ENCODE assay signal across 8 mouse cellular contexts in the genomic region with DNA sequence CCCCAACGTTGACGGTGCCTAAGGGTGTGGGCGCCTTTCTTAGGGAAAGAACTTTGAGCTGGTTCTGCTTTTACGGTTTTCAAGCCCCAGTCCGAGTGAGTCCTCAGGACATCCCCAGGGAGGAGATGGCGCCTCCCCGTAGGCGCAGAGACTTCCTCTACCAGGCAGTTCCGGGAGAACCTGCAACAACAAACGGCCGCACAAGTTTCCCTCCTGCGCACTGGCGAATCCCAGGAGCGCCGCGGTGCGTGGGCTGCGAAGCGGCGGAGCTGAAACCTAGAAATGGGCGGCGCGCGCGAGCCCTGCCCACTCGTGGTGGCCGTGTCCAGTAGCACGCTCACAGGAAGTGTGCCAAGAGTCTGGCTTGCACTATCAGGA. TPM values are rescaled to one million over a fixed set of nuclear protein-coding genes. Genes with fewer than 3 reads are reported as not detected.
DNase-seq lines count a peak whose midpoint lies in the region; ATAC-seq and TF ChIP-seq lines count a peak whose summit lies in the region.

No protein-coding gene starts in this region.

- no peak overlapping the region for H3K27ac ChIP-seq in embryonic facial prominence, embryonic 11.5 days (replicated peaks; ENCODE audit: low read depth, low read length)
- H3K27ac ChIP-seq in heart, adult 2 months = peak overlapping the region; percentile 40; the same call in 1 of the 2 replicates
- H3K27ac ChIP-seq in limb, embryonic 13.5 days = no peak overlapping the region
- H3K27ac ChIP-seq in midbrain, embryonic 11.5 days (ENCODE audit: low read depth, low read length) = no peak overlapping the region
- peak overlapping the region; percentile 94 for H3K27ac ChIP-seq in small intestine, adult 2 months (ENCODE audit: insufficient read depth, low read depth, low read length)

- no peaks in the 10 kb centered on the region for H3K9me3 ChIP-seq in embryonic facial prominence, embryonic 11.5 days (replicated peaks; ENCODE audit: control insufficient read depth, low read length)
- no peaks in the 10 kb centered on the region for H3K9me3 ChIP-seq in limb, embryonic 13.5 days
- no peaks in the 10 kb centered on the region for H3K9me3 ChIP-seq in midbrain, embryonic 11.5 days (ENCODE audit: control insufficient read depth, low read length)

- peaks cover 28% of the 10 kb centered on the region for H3K27me3 ChIP-seq in embryonic facial prominence, embryonic 11.5 days (ENCODE audit: control insufficient read depth, insufficient read depth, low read length)
- H3K27me3 ChIP-seq in heart, adult 2 months (ENCODE audit: control insufficient read depth, insufficient read depth, low read length) = no peaks in the 10 kb centered on the region
- peaks cover 75% of the 10 kb centered on the region for H3K27me3 ChIP-seq in limb, embryonic 13.5 days
- peaks cover 37% of the 10 kb centered on the region for H3K27me3 ChIP-seq in midbrain, embryonic 11.5 days (ENCODE audit: control insufficient read depth, insufficient read depth, low read length)
- no peaks in the 10 kb centered on the region for H3K27me3 ChIP-seq in small intestine, adult 2 months (ENCODE audit: control insufficient read depth, insufficient read depth, low read length)

- H3K79me2 ChIP-seq in heart, adult 2 months (replicated peaks; ENCODE audit: control insufficient read depth, insufficient read depth, low read length) = no peaks in the 10 kb centered on the region

- WGBS in embryonic facial prominence, embryonic 11.5 days = 1% methylated on average over 28 of the region's 28 CpGs
- under 1% methylated on average over 28 of the region's 28 CpGs for WGBS in heart, adult 2 months
- 1% methylated on average over 28 of the region's 28 CpGs for WGBS in limb, embryonic 13.5 days
- WGBS in midbrain, embryonic 11.5 days = under 1% methylated on average over 28 of the region's 28 CpGs
- under 1% methylated on average over 28 of the region's 28 CpGs for WGBS in small intestine, adult 2 months

- intact Hi-C loops in heart, adult 2 months (cut with DNase I) = loop anchor here (5.0 kb wide), 1 partner anchor 75 kb away; no protein-coding TSS in a partner anchor

- peaks cover 7% of the 10 kb centered on the region for H3K4me1 ChIP-seq in embryonic facial prominence, embryonic 11.5 days (ENCODE audit: control insufficient read depth, insufficient read depth, low read length)
- H3K4me1 ChIP-seq in heart, adult 2 months (ENCODE audit: control insufficient read depth, insufficient read depth, low read length) = no peaks in the 10 kb centered on the region
- peaks cover 32% of the 10 kb centered on the region for H3K4me1 ChIP-seq in limb, embryonic 13.5 days
- peaks cover 14% of the 10 kb centered on the region for H3K4me1 ChIP-seq in midbrain, embryonic 11.5 days (ENCODE audit: control insufficient read depth, insufficient read depth, low read length)
- H3K4me1 ChIP-seq in small intestine, adult 2 months (ENCODE audit: control insufficient read depth, insufficient read depth, insufficient read length, low read length) = peaks cover 9% of the 10 kb centered on the region

- ATAC-seq in embryonic facial prominence, embryonic 11.5 days (replicated peaks; ENCODE audit: insufficient number of reproducible peaks, low FRiP score, low TSS enrichment, low read depth) = no peak
- no peak for ATAC-seq in limb, embryonic 13.5 days (ENCODE audit: low FRiP score, low read depth)
- ATAC-seq in midbrain, embryonic 11.5 days (ENCODE audit: low FRiP score) = no peak

- DNase-seq in brain, adult 2 months (ENCODE audit: low read depth, low spot score) = peak; percentile 79
- peak; percentile 46 for DNase-seq in embryonic facial prominence, embryonic 11.5 days (ENCODE audit: low spot score)
- peak; percentile 72 to 79 for DNase-seq in heart, adult 2 months
- DNase-seq in kidney, adult 11 months = peak; percentile 62
- DNase-seq in midbrain, embryonic 11.5 days (ENCODE audit: low spot score, missing footprints) = peak; percentile 94
- DNase-seq in spleen, postnatal 10 days (ENCODE audit: low spot score in 2 of 2) = no peak

- H3K4me2 ChIP-seq in embryonic facial prominence, embryonic 11.5 days (ENCODE audit: low read depth, low read length) = peak overlapping the region; percentile 92
- H3K4me2 ChIP-seq in limb, embryonic 13.5 days (replicated peaks) = peak overlapping the region; percentile 94
- peak overlapping the region; percentile 83 for H3K4me2 ChIP-seq in midbrain, embryonic 11.5 days

- peak overlapping the region; percentile 49 for H3K4me3 ChIP-seq in embryonic facial prominence, embryonic 11.5 days (ENCODE audit: low read depth, low read length)
- H3K4me3 ChIP-seq in heart, adult 2 months = peak overlapping the region; percentile 55
- peak overlapping the region; percentile 47 for H3K4me3 ChIP-seq in limb, embryonic 13.5 days
- H3K4me3 ChIP-seq in midbrain, embryonic 11.5 days (ENCODE audit: low read depth, low read length) = peak overlapping the region; percentile 35
- H3K4me3 ChIP-seq in small intestine, adult 2 months (ENCODE audit: low read depth, low read length) = peak overlapping the region; percentile 91

- peak overlapping the region; percentile 43 for H3K9ac ChIP-seq in embryonic facial prominence, embryonic 11.5 days (replicated peaks; ENCODE audit: low read length)
- peak overlapping the region; percentile 13 for H3K9ac ChIP-seq in heart, adult 2 months (ENCODE audit: low read depth, low read length)
- H3K9ac ChIP-seq in limb, embryonic 13.5 days = peak overlapping the region; percentile 51; the same call in 1 of the 2 replicates
- H3K9ac ChIP-seq in midbrain, embryonic 11.5 days (ENCODE audit: low read length) = peak overlapping the region; percentile 32; the same call in 1 of the 2 replicates

- no peaks in the 10 kb centered on the region for H3K36me3 ChIP-seq in embryonic facial prominence, embryonic 11.5 days (replicated peaks; ENCODE audit: control insufficient read depth, insufficient read depth, low read depth, low read length)
- no peaks in the 10 kb centered on the region for H3K36me3 ChIP-seq in heart, adult 2 months (ENCODE audit: control insufficient read depth, insufficient read depth, low read length)
- H3K36me3 ChIP-seq in limb, embryonic 13.5 days = no peaks in the 10 kb centered on the region
- H3K36me3 ChIP-seq in midbrain, embryonic 11.5 days (ENCODE audit: control insufficient read depth, insufficient read depth, low read length) = no peaks in the 10 kb centered on the region
- H3K36me3 ChIP-seq in small intestine, adult 2 months (ENCODE audit: control insufficient read depth, insufficient read depth, low read length) = peaks cover 25% of the 10 kb centered on the region

- TF ChIP-seq CTCF in heart, adult 2 months (IDR thresholded peaks at IDR 0.05) = peak; percentile 27
- TF ChIP-seq CTCF in small intestine, adult 2 months (IDR thresholded peaks at IDR 0.05; ENCODE audit: extremely low read depth, insufficient read length, insufficient replicate concordance, low read depth, low read length) = no peak

- TF ChIP-seq EP300 in heart, adult 2 months (IDR thresholded peaks at IDR 0.05; ENCODE audit: insufficient read depth, low read depth, low read length) = no peak

- peak; percentile 59; the same call in 1 of the 2 replicates for TF ChIP-seq POLR2A in heart, adult 2 months (IDR thresholded peaks at IDR 0.05; ENCODE audit: insufficient read depth, low read depth, low read length)
- peak; percentile 84 for TF ChIP-seq POLR2A in small intestine, adult 2 months (IDR thresholded peaks at IDR 0.05; ENCODE audit: low read depth, low read length)

RNA-seq across cellular contexts. Expression of gene Prr15, which starts 2.0 kb away (rescaled TPM):
- 2.4 and 2.6 TPM in 2 replicates for polyA plus RNA-seq in embryonic facial prominence, embryonic 11.5 days (2014; fragmentation: Nextera tagmentation; extraction: Ambion mirVana)
- total RNA-seq in heart, adult 2 months (2021) = 1 to 10 TPM; 1.7 to 2.6 TPM
- 1.1 and 1.2 TPM in 2 replicates for polyA plus RNA-seq in heart, adult 2 months (2012; rRNA removed)
- 0.57 and 0.86 TPM in 2 replicates for polyA plus RNA-seq in limb, embryonic 13.5 days (2015; fragmentation: Nextera tagmentation; extraction: Ambion mirVana)
- polyA plus RNA-seq in midbrain, embryonic 11.5 days (2014; fragmentation: Nextera tagmentation; extraction: Ambion mirVana) = 0.54 and 0.97 TPM in 2 replicates
- 21.2 and 166 TPM in 2 replicates for polyA plus RNA-seq in small intestine, adult 2 months (2012; rRNA removed)

Comparison
In these comparisons a context has a peak if more than half of its experiments do, and no peak if none do; other contexts are left out.
1. DNase-seq: peak in brain, adult 2 months (single experiment), embryonic facial prominence, embryonic 11.5 days (single experiment), heart, adult 2 months (2 of 2), kidney, adult 11 months (single experiment) and midbrain, embryonic 11.5 days (single experiment); none in spleen, postnatal 10 days (0 of 2).
2. H3K27ac ChIP-seq: peak in heart, adult 2 months (single experiment) and small intestine, adult 2 months (single experiment); none in embryonic facial prominence, embryonic 11.5 days (single experiment), limb, embryonic 13.5 days (single experiment) and midbrain, embryonic 11.5 days (single experiment).
3. H3K4me3 ChIP-seq: peak in every context shown above with its lines; median percentile 91 in small intestine, adult 2 months; 55 in heart, adult 2 months; 49 in embryonic facial prominence, embryonic 11.5 days; 47 in limb, embryonic 13.5 days; 35 in midbrain, embryonic 11.5 days.
4. Peak in every context shown above with its lines, with median percentiles within 50 percentile points of each other: H3K4me2 ChIP-seq and H3K9ac ChIP-seq.